Mouse (Mus musculus) ES-Bruce4 (cell line): Measurements from ENCODE around the gene Ipmk. TPM values are rescaled to one million over a fixed set of nuclear protein-coding genes. Genes with fewer than 3 reads are reported as not detected.

Source experiments
- H3K27ac ChIP-seq: 2 replicates; pipeline ENCODE4 v1.5.1; 2012; ENCODE audit warnings: low read length, inconsistent platforms; ENCODE audit not compliant: insufficient read depth
- H3K27me3 ChIP-seq: 2 replicates; pipeline ENCODE4 v1.6.1; 2012; ENCODE audit warnings: mild to moderate bottlenecking, low read length, inconsistent platforms; ENCODE audit not compliant: control insufficient read depth, poor library complexity, insufficient read depth, severe bottlenecking
- H3K36me3 ChIP-seq: 2 replicates; pipeline ENCODE4 v1.6.1; 2012; ENCODE audit warnings: inconsistent platforms, mild to moderate bottlenecking, low read length, moderate library complexity; ENCODE audit not compliant: control insufficient read depth, poor library complexity, insufficient read depth, severe bottlenecking
- H3K4me1 ChIP-seq: one replicate; pipeline ENCODE4 v1.8.1; 2011; ENCODE audit warnings: low read length; ENCODE audit not compliant: control insufficient read depth, insufficient read depth
- H3K4me3 ChIP-seq: 2 replicates; pipeline ENCODE4 v1.5.1; 2011; ENCODE audit warnings: low read depth, mild to moderate bottlenecking, low read length
- H3K9ac ChIP-seq: 2 replicates; pipeline ENCODE4 v1.6.1; 2012; ENCODE audit warnings: low read depth, mild to moderate bottlenecking, inconsistent platforms; ENCODE audit not compliant: poor library complexity, severe bottlenecking
- H3K9me3 ChIP-seq: replicated peaks from 2 replicates; pipeline ENCODE4 v1.6.1; 2012; ENCODE audit warnings: mild to moderate bottlenecking, low read length, inconsistent platforms; ENCODE audit not compliant: control insufficient read depth, poor library complexity, insufficient read depth, severe bottlenecking
- CTCF ChIP-seq: IDR thresholded peaks from one replicate; pipeline ENCODE4 v1.8.1; 2011; ENCODE audit warnings: low read depth, low read length
- EP300 ChIP-seq: IDR thresholded peaks from 2 replicates; pipeline ENCODE4 v1.6.1; 2011; ENCODE audit warnings: low read depth, low read length; ENCODE audit not compliant: insufficient read depth
- POLR2A ChIP-seq: IDR thresholded peaks from one replicate; pipeline ENCODE4 v1.8.1; 2011; ENCODE audit warnings: low read length; ENCODE audit not compliant: insufficient read depth
- polyA plus RNA-seq: library from polyadenylated mRNA; stranded (reverse); fragments of >200 nt; gene quantifications from 2 replicates; pipeline ENCODE4 v1.2.4, GENCODE M21; 2011; ENCODE audit warnings: low read depth; ENCODE audit not compliant: missing spikeins, insufficient read depth, insufficient read length

Ipmk gene
- polyA plus RNA-seq, 1 experiment = 41.4 TPM

DNA sequence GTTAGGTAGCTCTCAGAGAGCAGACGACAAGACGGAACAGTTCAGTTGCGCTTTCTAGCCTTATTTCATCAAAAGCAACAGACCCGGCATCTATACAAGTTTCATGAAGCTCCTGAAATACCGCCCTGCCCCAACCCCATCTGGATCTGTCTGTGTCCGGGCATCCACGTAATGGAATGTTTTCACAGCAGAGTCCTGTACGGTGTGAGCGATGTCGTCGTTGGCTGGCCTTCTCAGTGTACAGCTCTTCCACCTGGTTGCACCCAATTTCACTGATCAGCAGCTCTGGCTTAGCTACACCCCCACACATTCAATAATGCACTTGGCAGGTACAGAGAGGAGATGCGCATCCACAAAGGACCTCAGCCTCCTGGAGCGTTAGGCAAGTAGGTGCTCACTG is 126.0 kb downstream of the Ipmk start:
- no peak overlapping the region for H3K27ac ChIP-seq
- H3K4me3 ChIP-seq = no peak overlapping the region
- no peaks in the 10 kb centered on the region for H3K4me1 ChIP-seq
- no peak overlapping the region for H3K9ac ChIP-seq
- no peaks in the 10 kb centered on the region for H3K36me3 ChIP-seq
- no peaks in the 10 kb centered on the region for H3K27me3 ChIP-seq
- H3K9me3 ChIP-seq = no peaks in the 10 kb centered on the region
- TF ChIP-seq CTCF (no peak), EP300 (no peak), POLR2A (no peak)

DNA sequence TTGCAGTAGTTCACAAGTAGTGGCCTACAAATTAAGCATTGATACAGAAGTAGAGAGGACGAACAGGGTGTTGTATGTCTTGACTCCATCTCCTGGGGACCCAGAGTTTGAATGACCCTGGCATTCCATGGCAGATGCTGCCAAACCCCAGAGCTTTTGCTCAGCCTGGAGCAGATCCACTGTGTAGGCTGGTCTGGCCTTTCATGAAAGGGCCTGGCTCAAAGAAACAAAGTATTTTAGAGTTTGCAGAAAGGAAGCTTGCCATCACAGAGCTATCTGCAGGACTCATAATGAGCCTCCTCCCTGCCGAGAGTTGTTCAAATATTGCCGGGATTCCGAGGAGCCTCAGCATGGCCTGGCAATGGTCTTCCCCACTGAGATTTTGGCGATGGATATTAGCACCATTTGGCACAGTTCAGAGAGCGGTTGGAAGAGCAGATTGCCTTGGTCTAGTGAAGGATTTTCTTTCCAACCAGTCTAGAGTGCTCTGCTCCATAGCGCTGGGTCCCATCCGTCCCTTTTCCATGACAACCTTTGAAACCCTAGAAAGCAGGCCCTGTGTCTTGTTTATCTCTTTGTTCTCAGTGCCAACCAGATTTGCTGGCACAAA is 129.0 kb downstream of the Ipmk start:
- no peaks in the 10 kb centered on the region for H3K27me3 ChIP-seq
- no peaks in the 10 kb centered on the region for H3K36me3 ChIP-seq
- H3K9me3 ChIP-seq = no peaks in the 10 kb centered on the region
- no peak overlapping the region for H3K4me3 ChIP-seq
- no peak overlapping the region for H3K27ac ChIP-seq
- TF ChIP-seq CTCF (no peak), POLR2A (no peak), EP300 (no peak)
- no peaks in the 10 kb centered on the region for H3K4me1 ChIP-seq
- H3K9ac ChIP-seq = no peak overlapping the region

DNA sequence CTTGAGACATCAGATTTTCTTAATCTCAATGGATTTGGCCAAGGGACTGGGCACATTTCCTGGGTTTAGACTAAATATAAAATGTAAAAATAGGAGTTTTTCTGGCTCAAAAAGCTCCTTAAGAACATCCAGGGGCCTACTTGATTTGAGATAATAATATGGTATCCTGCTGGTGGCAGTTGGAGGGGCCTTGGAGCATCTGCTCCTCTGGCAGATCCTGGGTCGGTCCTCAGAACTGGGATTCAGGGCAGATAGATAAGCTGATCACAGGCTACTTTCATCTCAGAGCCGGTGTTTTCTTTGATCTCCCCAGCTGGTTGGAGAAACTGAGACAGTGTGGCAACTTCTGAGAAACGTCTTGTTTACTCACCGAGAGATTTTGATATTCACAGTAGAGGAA is 129.6 kb downstream of the Ipmk start:
- Histone ChIP-seq H3K9me3 (no peaks in the 10 kb centered on the region), H3K27ac (no peak overlapping the region), H3K4me3 (no peak overlapping the region), H3K4me1 (no peaks in the 10 kb centered on the region), H3K9ac (no peak overlapping the region), H3K36me3 (no peaks in the 10 kb centered on the region), H3K27me3 (no peaks in the 10 kb centered on the region)
- TF ChIP-seq CTCF (no peak), POLR2A (no peak)

DNA sequence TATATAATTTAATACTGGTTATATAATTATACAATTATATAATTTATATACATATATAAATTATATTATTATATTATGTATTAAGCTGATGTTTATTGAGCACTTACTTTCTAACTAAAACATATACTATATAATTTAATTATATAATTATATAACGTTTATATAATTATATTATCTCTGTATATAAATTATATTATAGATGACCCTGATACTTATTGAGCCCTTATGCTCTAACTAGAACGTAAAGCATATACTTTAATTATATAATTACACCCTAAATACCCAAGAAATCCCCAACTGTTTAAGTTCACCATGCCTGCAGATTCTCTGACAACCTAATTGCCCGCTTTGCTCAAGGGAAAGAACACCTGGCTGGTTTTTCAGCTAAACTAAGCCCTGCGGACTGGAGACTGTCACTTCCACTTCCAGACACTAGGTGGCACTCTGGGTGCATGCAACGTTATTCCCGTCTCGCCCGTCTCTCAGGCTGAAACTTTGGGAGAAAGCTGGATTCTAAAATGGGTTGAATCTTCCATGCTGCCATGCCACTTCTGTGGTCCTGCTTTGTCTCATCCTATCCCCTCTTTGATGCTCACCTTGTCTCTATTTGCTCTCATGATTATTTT is 132.2 kb downstream of the Ipmk start:
- no peaks in the 10 kb centered on the region for H3K9me3 ChIP-seq
- no peaks in the 10 kb centered on the region for H3K36me3 ChIP-seq
- no peaks in the 10 kb centered on the region for H3K27me3 ChIP-seq
- no peaks in the 10 kb centered on the region for H3K4me1 ChIP-seq
- TF ChIP-seq POLR2A (no peak), EP300 (0 out of 2 replicates have a peak, but pooled peaks have one; percentile 15), CTCF (peak; percentile 95)
- no peak overlapping the region for H3K27ac ChIP-seq
- no peak overlapping the region for H3K4me3 ChIP-seq
- H3K9ac ChIP-seq = no peak overlapping the region

Other genes with a start within 250 kb of the Ipmk start
- 1.6 and 2.5 TPM in 2 replicates for gene Bicc1, start 188.1 kb upstream of the Ipmk start, polyA plus RNA-seq
- 93.6 and 112 TPM in 2 replicates for gene Tfam, start 109.5 kb upstream of the Ipmk start, polyA plus RNA-seq
- 66.7 and 71.4 TPM in 2 replicates for gene Ube2d1, start 62.5 kb upstream of the Ipmk start, polyA plus RNA-seq
- gene Cisd1, start 2.8 kb upstream of the Ipmk start, polyA plus RNA-seq = 78.9 and 90.4 TPM in 2 replicates